Mouse (Mus musculus) limb, embryonic 12.5 days (tissue): Measurements from ENCODE around the gene Ppfibp1. TPM values are rescaled to one million over a fixed set of nuclear protein-coding genes. Genes with fewer than 3 reads are reported as not detected.
A peak's percentile ranks its signal among the peaks of the same experiment; 100 is the strongest.

Source experiments
- ATAC-seq: fragments of 200-750 bp; cut with Nextera tagmentation; 2 replicates; pipeline ENCODE4 v1.8.0; 2017; ENCODE audit warnings: low read depth, moderate TSS enrichment; ENCODE audit not compliant: insufficient number of reproducible peaks, insufficient read depth, low FRiP score, low TSS enrichment
- H3K27ac ChIP-seq: fragments of 300-500 bp; sonication (generic); 2 replicates; pipeline ENCODE4 v1.5.1; 2016; ENCODE audit warnings: mild to moderate bottlenecking, moderate library complexity
- H3K27me3 ChIP-seq: fragments of 300-500 bp; sonication (generic); 2 replicates; pipeline ENCODE4 v1.6.1; 2016; ENCODE audit warnings: mild to moderate bottlenecking, moderate library complexity
- H3K36me3 ChIP-seq: fragments of 300-500 bp; sonication (generic); 2 replicates; pipeline ENCODE4 v1.6.1; 2016; ENCODE audit warnings: mild to moderate bottlenecking, moderate library complexity
- H3K4me1 ChIP-seq: fragments of 300-500 bp; sonication (generic); replicated peaks from 2 replicates; pipeline ENCODE4 v1.6.1; 2016
- H3K4me2 ChIP-seq: fragments of 300-500 bp; sonication (generic); 2 replicates; pipeline ENCODE4 v1.6.1; 2016; ENCODE audit warnings: mild to moderate bottlenecking, moderate library complexity
- H3K4me3 ChIP-seq: fragments of 300-500 bp; sonication (generic); replicated peaks from 2 replicates; pipeline ENCODE4 v1.5.1; 2016; ENCODE audit warnings: mild to moderate bottlenecking
- H3K9ac ChIP-seq: fragments of 300-500 bp; sonication (generic); replicated peaks from 2 replicates; pipeline ENCODE4 v1.6.1; 2016; ENCODE audit warnings: mild to moderate bottlenecking, moderate library complexity
- H3K9me3 ChIP-seq: fragments of 300-500 bp; sonication (generic); 2 replicates; pipeline ENCODE4 v1.6.1; 2016; ENCODE audit warnings: mild to moderate bottlenecking, moderate library complexity
- WGBS: fragments of 180-500 bp; shearing (Covaris S2); methylation state at CpG from one replicate; pipeline ENCODE4 v1.1.7; 2016; 5-methylcytosine and 5-hydroxymethylcytosine counted together
- polyA plus RNA-seq: library from polyadenylated mRNA; unstranded; fragments of >200 nt; fragmentation: Nextera tagmentation; extraction: Ambion mirVana; gene quantifications from 2 replicates; pipeline ENCODE4 v1.2.1, GENCODE M21; 2016

The Ppfibp1 gene
- polyA plus RNA-seq, 1 experiment from 2014 or later, result 61.0 TPM

- no peaks in the 10 kb centered on the region for H3K4me1 ChIP-seq
These were observed 111.0 kb downstream of the Ppfibp1 start for GRCm38 (mm10) chr6:146999302-146999701.

DNA sequence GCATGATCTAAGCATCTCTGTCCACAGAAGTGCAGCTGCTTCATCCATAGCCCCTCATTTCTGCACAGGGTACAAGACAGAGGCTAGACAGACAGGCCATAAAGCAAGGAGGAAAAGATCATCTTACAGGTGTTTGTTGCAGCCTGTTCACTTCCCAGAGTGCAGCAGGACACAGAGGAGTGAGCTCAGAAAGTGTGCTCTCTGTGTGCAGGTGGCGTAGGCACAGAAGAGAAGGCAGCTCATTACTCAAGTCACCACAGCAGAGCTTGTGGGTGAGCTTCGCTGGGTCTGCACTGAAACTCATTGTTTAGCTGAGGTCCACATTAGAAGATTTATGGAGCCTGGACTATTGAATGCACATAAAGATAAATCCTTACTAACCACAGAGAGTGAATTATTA, 111.5 kb downstream of the Ppfibp1 start:
- H3K27me3 ChIP-seq, result no peaks in the 10 kb centered on the region
- no peak overlapping the region for H3K4me3 ChIP-seq
- no peaks in the 10 kb centered on the region for H3K9me3 ChIP-seq
- no peak for ATAC-seq
- H3K4me1 ChIP-seq, result no peaks in the 10 kb centered on the region
- H3K4me2 ChIP-seq, result no peak overlapping the region
- WGBS, result 62% methylated on average over 2 of the region's 2 CpGs
- peak overlapping the region; percentile 17; the same call in 1 of the 2 replicates for H3K27ac ChIP-seq
- H3K9ac ChIP-seq, result no peak overlapping the region; the same call in 1 of the 2 replicates
- peaks cover 78% of the 10 kb centered on the region for H3K36me3 ChIP-seq

More at GRCm38 (mm10) chr6:146999302-146999701, 111.0 kb downstream of the Ppfibp1 start:
- ATAC-seq, result no peak
- no peak overlapping the region for H3K4me2 ChIP-seq
- peaks cover 75% of the 10 kb centered on the region for H3K36me3 ChIP-seq
- H3K27me3 ChIP-seq, result no peaks in the 10 kb centered on the region
- H3K27ac ChIP-seq, result no peak overlapping the region
- no peak overlapping the region for H3K9ac ChIP-seq
- no peaks in the 10 kb centered on the region for H3K9me3 ChIP-seq
- H3K4me3 ChIP-seq, result no peak overlapping the region
- 89% methylated on average over 9 of the region's 9 CpGs for WGBS

DNA sequence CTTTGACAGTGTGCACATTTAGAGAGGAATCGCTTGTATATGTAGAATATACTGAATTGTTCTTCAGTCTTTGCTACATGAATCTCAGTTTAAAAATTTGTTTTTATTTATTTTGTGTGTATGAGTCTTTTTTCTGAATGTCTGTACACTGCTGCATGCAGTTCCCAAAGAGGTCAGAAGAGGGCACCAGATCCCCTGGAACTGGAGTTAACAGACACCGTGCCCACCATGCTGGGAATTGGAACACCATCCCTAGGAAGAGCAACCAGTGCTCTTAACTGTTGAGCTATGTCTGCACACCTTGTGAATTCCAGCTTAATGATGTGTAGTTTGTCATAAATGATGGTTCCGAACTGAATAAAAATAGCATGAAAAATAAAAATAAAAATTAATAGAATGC, 119.9 kb downstream of the Ppfibp1 start:
- Histone ChIP-seq H3K27ac (no peak overlapping the region), H3K4me1 (0 out of 2 replicates have a peak, but pooled peaks cover 5% of the 10 kb centered on the region), H3K9me3 (no peaks in the 10 kb centered on the region), H3K4me3 (no peak overlapping the region), H3K9ac (no peak overlapping the region), H3K4me2 (no peak overlapping the region), H3K36me3 (peaks cover 56% of the 10 kb centered on the region), H3K27me3 (no peaks in the 10 kb centered on the region)
- WGBS, result 68% methylated on average over 3 of the region's 3 CpGs
- no peak for ATAC-seq

- Histone ChIP-seq H3K9ac (no peak overlapping the region), H3K27ac (no peak overlapping the region), H3K27me3 (no peaks in the 10 kb centered on the region), H3K36me3 (peaks cover 56% of the 10 kb centered on the region), H3K4me2 (no peak overlapping the region), H3K9me3 (no peaks in the 10 kb centered on the region), H3K4me1 (0 out of 2 replicates have a peak, but pooled peaks cover 5% of the 10 kb centered on the region), H3K4me3 (no peak overlapping the region)
- no peak for ATAC-seq
- WGBS, result 83% methylated on average over 6 of the region's 6 CpGs
These were observed 122.1 kb downstream of the Ppfibp1 start for GRCm38 (mm10) chr6:147010358-147010757.

DNA sequence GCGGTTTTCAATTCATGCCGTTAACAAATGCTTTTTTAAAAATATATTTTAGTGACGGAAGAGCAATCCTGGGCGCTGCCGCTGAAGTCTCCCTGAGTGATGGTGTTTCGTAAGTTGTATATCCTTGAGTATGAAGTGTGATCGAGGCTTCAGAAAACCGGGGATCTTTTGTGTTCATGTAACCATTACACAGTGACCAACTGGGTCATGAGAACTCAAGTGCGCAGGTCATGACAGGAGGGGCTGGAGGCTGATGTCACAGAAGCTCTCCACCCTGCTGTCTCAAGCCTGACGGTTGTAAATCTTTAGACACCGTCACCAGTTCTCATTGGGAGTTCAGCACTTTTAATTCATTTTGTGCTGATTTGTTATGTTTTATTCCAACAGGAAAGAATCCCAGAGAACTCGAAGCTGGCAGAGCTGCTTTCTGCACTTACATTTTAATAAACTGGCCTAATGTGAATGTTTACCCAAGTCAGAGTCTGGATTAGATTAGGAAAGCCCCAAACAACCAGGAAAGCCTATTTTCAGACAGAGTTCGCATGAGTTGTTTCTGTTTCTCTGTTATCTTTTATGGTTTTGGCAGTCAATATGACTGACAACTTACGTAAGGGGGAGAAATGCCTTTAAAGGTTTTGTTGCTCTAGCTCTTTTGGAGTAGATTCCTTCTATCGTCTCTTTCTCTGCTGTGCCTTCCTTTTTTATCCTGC, 122.7 kb downstream of the Ppfibp1 start:
- H3K27ac ChIP-seq, result peak overlapping the region; percentile 25; the same call in 1 of the 2 replicates
- no peak overlapping the region for H3K9ac ChIP-seq
- H3K27me3 ChIP-seq, result no peaks in the 10 kb centered on the region
- ATAC-seq, result no peak
- 0 out of 2 replicates have a peak, but pooled peaks cover 5% of the 10 kb centered on the region for H3K4me1 ChIP-seq
- H3K36me3 ChIP-seq, result peaks cover 55% of the 10 kb centered on the region
- H3K9me3 ChIP-seq, result no peaks in the 10 kb centered on the region
- no peak overlapping the region for H3K4me3 ChIP-seq
- no peak overlapping the region for H3K4me2 ChIP-seq
- WGBS, result 81% methylated on average over 15 of the region's 15 CpGs

DNA sequence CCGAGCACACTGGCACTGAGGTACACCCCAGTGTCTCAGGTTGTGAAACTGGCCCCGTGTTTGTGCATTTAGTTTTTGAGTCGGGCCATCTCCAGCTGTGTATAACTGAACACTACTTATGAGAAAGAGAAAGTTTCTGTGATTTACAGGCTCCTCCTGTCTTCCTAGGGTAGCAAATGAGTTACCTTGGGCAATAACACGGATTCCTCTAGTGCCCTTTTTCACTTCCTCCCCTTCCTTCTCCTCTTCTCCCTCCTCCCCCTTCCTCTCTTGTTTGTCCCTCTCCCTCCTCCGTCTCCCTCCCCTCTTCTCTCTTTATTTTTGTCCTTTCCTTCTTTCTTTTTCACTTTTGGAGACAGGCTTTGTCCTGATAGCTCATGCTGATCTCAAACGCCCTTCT, 123.3 kb downstream of the Ppfibp1 start:
- ATAC-seq, result no peak
- H3K27ac ChIP-seq, result peak overlapping the region; percentile 25; the same call in 1 of the 2 replicates
- no peak overlapping the region for H3K4me2 ChIP-seq
- no peak overlapping the region for H3K9ac ChIP-seq
- H3K36me3 ChIP-seq, result peaks cover 55% of the 10 kb centered on the region
- no peaks in the 10 kb centered on the region for H3K9me3 ChIP-seq
- whole genome bisulfite sequencing, result 61% methylated on average over 6 of the region's 6 CpGs
- 0 out of 2 replicates have a peak, but pooled peaks cover 5% of the 10 kb centered on the region for H3K4me1 ChIP-seq
- no peak overlapping the region for H3K4me3 ChIP-seq
- H3K27me3 ChIP-seq, result no peaks in the 10 kb centered on the region

- ATAC-seq, result no peak
- whole genome bisulfite sequencing, result 78% methylated on average over 6 of the region's 6 CpGs
- no peaks in the 10 kb centered on the region for H3K9me3 ChIP-seq
- no peak overlapping the region for H3K9ac ChIP-seq
- H3K4me3 ChIP-seq, result no peak overlapping the region
- H3K27ac ChIP-seq, result no peak overlapping the region
- H3K27me3 ChIP-seq, result no peaks in the 10 kb centered on the region
- no peak overlapping the region for H3K4me2 ChIP-seq
- H3K36me3 ChIP-seq, result peaks cover 55% of the 10 kb centered on the region
- 0 out of 2 replicates have a peak, but pooled peaks cover 5% of the 10 kb centered on the region for H3K4me1 ChIP-seq
These were observed 123.7 kb downstream of the Ppfibp1 start for GRCm38 (mm10) chr6:147011977-147012376.

DNA sequence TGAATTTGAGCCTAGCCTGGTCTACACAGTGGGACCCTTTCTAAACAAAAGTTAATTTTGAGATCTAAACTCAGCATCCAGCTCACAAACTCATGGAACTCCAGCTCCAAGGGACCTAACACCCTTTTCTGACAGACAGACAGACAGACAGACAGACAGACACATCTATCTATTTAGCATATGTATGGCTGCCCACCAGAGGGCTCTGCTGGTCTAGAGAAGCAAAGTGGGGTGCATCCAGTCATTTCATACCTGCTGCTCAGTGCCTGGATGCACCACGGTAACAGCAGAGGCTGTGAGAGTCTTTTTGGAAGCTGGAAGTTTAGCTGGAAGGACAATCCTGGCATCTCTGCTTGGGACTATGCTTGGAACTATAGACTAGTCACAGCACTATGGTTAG, 125.3 kb downstream of the Ppfibp1 start:
- Histone ChIP-seq H3K36me3 (peaks cover 51% of the 10 kb centered on the region), H3K4me3 (no peak overlapping the region), H3K9ac (no peak overlapping the region), H3K4me1 (0 out of 2 replicates have a peak, but pooled peaks cover 5% of the 10 kb centered on the region), H3K9me3 (no peaks in the 10 kb centered on the region), H3K27me3 (no peaks in the 10 kb centered on the region), H3K27ac (no peak overlapping the region), H3K4me2 (no peak overlapping the region)
- no peak for ATAC-seq
- WGBS, result 85% methylated on average over 1 of the region's 1 CpGs

DNA sequence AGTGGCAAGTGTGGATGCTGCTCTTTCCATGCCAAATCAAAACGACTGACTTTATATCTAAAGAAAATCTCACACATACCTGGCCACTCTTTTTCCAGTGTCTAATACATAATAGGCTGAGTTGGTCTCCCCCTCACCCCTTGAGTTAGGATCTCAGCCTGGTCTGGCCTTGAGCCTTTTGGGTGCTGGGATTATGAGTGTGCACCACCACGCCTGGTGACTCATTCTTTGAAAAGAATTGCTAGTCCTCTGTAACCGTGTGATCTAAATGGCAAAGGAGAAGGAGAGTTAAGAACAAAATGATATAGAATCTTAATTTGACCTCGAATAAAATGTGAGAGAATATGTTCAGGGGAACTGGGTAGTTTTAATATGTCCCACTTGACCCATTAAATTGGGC, 129.6 kb downstream of the Ppfibp1 start:
- H3K4me2 ChIP-seq, result no peak overlapping the region
- no peak for ATAC-seq
- no peak overlapping the region for H3K27ac ChIP-seq
- WGBS, result 86% methylated on average over 4 of the region's 4 CpGs
- H3K36me3 ChIP-seq, result peaks cover 68% of the 10 kb centered on the region
- no peaks in the 10 kb centered on the region for H3K9me3 ChIP-seq
- no peaks in the 10 kb centered on the region for H3K27me3 ChIP-seq
- no peak overlapping the region for H3K9ac ChIP-seq
- no peaks in the 10 kb centered on the region for H3K4me1 ChIP-seq
- H3K4me3 ChIP-seq, result no peak overlapping the region

DNA sequence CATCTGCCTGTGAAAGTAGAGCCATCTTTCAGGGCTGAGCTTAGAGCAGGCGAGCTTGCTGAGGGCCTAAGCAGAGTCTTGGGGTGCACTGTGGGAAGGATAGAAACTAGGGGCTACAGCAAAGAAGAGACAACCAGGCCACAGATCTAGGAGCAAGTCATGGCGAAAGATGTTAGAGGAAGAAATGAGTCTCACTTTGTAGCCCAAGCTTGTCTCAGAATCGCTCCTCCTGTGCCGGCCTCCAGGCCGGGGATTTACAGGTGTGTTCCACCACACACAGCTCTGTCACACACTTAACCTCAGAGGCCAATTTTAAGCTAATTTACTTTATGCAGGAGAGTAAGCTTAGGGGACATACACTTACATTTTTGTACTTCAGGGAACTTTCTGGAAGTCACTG, 130.1 kb downstream of the Ppfibp1 start:
- 92% methylated on average over 5 of the region's 5 CpGs for WGBS
- H3K4me2 ChIP-seq, result no peak overlapping the region
- no peaks in the 10 kb centered on the region for H3K27me3 ChIP-seq
- H3K27ac ChIP-seq, result no peak overlapping the region
- no peak overlapping the region for H3K4me3 ChIP-seq
- H3K4me1 ChIP-seq, result no peaks in the 10 kb centered on the region
- no peaks in the 10 kb centered on the region for H3K9me3 ChIP-seq
- peaks cover 70% of the 10 kb centered on the region for H3K36me3 ChIP-seq
- no peak overlapping the region for H3K9ac ChIP-seq
- no peak for ATAC-seq

DNA sequence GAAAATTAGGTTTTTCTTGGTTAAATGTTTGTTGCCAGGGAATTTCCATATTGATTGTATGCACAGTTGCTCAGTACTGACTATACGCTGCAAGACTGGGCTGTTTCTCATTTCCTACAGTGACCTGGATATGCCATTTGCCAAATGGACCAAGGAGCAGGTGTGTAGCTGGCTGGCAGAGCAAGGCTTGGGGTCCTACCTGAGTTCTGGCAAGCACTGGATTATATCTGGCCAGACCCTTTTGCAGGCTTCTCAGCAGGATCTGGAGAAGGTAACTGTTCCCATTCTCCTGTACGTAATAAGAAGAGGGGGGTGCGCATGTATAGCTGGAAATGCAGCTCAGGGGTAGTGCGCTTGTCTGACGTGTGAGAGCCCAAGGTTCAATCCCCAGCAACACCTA, 132.9 kb downstream of the Ppfibp1 start:
- no peaks in the 10 kb centered on the region for H3K9me3 ChIP-seq
- H3K27me3 ChIP-seq, result no peaks in the 10 kb centered on the region
- peaks cover 68% of the 10 kb centered on the region for H3K36me3 ChIP-seq
- no peaks in the 10 kb centered on the region for H3K4me1 ChIP-seq
- H3K9ac ChIP-seq, result no peak overlapping the region
- WGBS, result 98% methylated on average over 5 of the region's 5 CpGs
- ATAC-seq, result no peak
- no peak overlapping the region for H3K4me2 ChIP-seq
- H3K27ac ChIP-seq, result no peak overlapping the region
- no peak overlapping the region for H3K4me3 ChIP-seq
